Mouse (Mus musculus) cerebellum, adult 9-11 months (tissue): ENCODE measurements around the gene Akap2.

ENCODE experiments used
- DNase-seq: peaks from one replicate; pipeline ENCODE4 v3.0.0; 2022

Gene Akap2

DNA sequence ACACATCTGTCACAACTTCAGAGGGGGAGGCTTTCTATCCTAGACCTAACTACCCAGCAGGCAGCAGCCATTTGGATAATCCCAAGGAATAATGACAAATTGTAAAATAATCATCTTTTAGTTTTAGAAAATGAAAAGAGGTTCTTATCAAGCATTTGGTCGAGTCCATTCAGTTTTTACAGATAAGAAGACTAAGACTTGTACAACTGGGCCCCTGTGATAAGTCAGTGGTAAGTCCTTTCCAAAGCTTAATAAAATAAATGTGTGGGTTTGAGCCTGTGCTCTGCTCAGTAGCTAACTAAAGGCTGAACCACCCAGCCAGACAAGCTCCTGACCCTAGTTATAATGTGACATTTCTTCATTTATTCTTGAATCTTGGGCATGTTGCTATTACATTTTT lies 81.8 kb downstream of the Akap2 start:
- no peak for DNase-seq

DNA sequence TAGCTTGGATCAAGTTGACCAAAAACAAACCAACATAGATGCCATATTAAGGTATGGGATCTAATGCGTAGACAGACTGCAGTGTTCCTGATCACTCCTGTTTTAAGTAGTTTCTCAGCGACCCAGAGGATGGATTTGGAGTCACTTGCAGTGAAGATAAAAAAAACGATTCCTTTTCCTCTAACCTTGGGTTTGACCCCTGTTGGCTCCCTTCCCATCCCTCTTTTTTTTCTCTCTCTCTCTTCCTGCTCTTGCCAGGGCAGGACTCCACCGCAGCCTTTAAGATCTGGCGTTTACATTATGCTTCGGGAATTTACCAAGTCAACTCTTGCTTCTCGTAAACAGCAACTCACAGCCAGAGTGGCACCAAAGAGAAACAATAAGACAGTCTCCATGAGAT lies 83.8 kb downstream of the Akap2 start:
- DNase-seq = no peak

- no peak for DNase-seq
These were observed 84.5 kb downstream of the Akap2 start for GRCm38 (mm10) chr4:57801986-57802385.

DNA sequence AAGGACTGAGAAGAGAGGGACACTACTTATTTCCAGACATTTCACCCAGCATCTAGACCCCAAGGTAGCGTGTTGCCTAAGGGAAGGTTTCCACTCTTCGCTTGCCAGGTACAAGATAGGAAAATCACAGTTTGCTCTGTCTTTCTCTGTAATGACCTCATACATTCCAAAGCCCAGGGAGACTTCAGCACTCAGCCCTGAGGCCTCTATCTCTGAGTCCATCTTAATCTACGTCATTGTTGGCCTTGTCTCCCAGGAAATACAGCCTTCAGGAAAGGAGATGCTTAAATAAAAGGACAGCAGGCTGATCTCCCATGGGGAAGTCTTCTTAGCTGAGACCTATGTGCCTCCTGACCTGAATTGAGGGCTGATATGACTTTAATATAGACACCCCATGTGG lies 85.0 kb downstream of the Akap2 start:
- DNase-seq = no peak

GRCm38 (mm10) chr4:57804902-57805301 lies 87.4 kb downstream of the Akap2 start:
- no peak for DNase-seq

GRCm38 (mm10) chr4:57809449-57809848 lies 92.0 kb downstream of the Akap2 start:
- DNase-seq = no peak

GRCm38 (mm10) chr4:57812075-57812474 lies 94.6 kb downstream of the Akap2 start:
- DNase-seq = no peak

DNA sequence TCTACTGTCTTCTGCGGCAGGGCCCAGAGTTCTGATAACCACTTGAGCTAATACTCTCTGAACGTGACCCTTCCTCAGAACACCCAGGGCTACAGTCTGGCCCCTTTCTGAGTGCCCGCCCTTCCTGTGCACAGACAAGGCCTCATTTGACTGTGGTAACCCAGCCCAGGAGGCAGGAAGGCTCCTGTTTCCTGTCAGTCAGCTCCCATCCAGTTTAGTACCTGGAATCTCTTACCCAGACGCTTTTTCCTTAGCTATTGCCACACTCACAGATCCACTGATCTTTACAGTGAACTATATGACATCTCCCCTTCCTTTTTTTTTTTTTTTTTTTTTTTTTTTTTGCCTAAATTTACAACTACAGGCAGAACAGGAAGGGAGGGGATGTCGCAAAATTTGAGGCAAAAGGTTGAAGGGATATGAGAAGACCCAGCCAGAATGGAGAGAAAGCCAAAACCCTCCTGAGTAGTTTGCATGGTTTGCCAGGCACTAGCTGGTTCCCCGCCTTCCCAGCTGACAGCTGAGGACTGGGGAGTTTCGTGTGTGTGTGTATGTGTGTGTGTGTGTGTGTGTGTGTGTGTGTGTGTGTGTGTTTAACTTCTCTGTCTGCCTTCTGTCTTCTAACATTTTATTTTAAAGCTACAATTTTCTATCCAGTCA lies 95.6 kb downstream of the Akap2 start:
- DNase-seq = no peak

DNA sequence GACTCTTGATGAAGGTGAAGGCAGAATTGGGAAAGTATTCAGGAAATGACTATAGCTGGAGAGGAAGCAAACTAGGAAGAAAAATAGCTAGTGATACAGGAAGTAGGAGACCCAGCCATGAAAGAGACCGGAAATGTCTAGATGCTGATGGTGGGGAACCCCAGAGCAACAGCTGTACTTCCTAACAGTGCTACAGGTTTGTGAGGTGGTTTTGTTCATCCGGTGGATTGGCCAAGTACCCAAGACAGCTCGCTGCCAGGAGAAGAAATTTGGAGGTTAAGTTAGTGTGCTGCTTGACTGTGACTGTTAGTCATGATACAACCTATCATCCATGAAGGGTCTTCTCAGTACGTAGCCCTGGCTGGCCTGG lies 96.1 kb downstream of the Akap2 start:
- no peak for DNase-seq

- DNase-seq = no peak
These were observed 97.9 kb downstream of the Akap2 start for GRCm38 (mm10) chr4:57815355-57815754.

DNA sequence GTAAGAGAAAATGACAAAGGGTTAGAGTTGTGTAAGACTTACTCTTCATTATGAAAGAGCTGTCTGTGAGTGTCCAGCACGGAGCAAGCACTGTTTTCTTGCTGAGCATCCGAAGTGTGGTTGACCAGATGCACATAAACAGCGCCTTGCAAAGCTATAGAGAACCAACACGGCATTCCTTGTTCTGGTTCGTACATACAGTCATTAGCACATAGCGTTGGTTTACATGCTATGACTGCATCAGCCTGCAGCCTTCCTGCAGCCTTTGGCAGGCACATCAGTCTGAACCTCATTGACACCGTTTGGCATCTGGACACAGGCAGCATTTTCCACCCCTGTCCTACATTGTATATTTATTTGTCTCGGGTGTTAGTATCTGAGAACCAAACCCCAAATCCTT lies 98.7 kb downstream of the Akap2 start:
- DNase-seq = no peak

- no peak for DNase-seq
These were observed 103.5 kb downstream of the Akap2 start for GRCm38 (mm10) chr4:57820839-57821374.

DNA sequence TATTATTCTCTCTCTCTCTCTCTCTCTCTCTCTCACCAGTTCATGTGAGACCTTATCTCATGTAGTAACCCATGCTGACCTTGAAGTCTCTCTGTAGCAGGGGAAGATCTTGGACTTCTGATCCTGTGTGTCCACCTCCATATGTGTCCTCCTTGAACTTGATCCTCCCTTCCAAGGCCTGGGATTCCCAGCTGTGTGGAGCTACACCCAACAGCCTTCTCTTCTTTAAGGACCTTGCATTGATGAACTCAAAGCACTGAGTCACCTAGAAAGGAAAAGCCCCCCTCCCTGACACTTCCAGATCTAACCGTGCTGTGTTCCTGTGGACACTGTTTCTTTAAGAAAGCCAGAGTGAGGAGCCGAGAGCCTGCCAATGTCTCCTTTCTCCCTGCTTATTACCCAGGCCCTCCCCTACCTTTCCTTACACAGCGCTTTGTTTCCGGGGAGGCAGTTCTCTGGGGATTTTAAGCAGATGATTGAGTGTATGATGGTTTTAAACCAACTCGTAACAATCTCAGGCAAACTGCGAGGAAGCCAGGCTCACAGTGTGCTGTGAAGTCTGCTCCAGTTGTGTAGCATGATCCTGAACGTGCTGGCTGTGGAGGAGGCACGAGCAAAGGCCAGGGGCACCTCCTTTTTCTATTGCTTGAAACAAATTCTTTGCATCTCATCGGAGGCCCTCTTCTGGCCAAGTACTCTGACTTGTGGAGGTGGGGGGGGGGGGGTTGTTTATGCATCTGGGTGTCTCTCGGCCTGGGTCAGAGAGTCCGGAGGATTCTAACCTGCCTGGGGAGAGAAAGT lies 104.3 kb downstream of the Akap2 start:
- DNase-seq = no peak

- no peak for DNase-seq
These were observed 105.2 kb downstream of the Akap2 start for GRCm38 (mm10) chr4:57822641-57823040.

- no peak for DNase-seq
These were observed 107.3 kb downstream of the Akap2 start for GRCm38 (mm10) chr4:57824626-57825240.

DNA sequence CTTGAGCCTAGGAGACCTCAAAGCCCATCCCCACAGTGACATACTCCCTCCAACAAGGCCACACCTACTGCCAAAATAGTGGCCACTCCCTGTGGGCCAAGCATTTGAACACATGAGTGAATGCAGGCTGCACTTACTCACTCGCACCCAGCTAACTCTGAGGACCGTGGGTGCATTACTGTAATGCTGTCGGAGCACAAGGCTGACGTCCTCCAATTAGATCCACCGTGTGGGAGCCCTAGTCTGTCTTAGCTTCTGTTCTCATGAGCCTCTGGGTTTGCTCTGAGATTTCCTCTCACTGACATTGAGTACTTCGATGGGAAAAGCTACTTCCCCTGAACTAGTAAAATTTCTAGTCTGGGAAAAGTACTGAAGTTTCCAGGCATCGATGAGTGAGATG lies 108.8 kb downstream of the Akap2 start:
- DNase-seq = no peak

DNA sequence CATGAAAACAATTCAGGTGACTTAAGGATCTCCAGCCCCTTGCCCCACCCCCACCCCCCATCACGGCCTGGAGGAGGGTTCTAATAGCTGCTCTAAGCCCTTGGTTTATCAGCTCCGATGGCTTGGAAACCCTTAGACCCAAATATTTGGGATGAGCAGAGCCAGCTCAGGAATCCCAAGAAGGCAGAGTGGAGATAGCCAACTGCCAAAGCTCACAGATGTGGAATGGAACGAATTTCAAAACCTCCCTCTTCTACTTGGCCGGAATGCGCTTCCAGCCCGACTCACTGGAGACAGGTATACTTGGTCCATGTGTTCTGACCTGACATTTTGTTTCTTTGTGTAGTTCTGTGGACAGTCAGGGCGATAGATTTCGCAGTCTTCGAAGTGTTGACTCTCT lies 111.7 kb downstream of the Akap2 start:
- DNase-seq = no peak

GRCm38 (mm10) chr4:57829740-57830139 lies 112.3 kb downstream of the Akap2 start:
- DNase-seq = no peak

GRCm38 (mm10) chr4:57832318-57832717 lies 114.9 kb downstream of the Akap2 start:
- no peak for DNase-seq

GRCm38 (mm10) chr4:57833060-57833459 lies 115.6 kb downstream of the Akap2 start:
- DNase-seq = no peak

GRCm38 (mm10) chr4:57834141-57834540 lies 116.7 kb downstream of the Akap2 start:
- DNase-seq = no peak

- no peak for DNase-seq
These were observed 119.6 kb downstream of the Akap2 start for GRCm38 (mm10) chr4:57837089-57837488.

GRCm38 (mm10) chr4:57839343-57839742 lies 121.9 kb downstream of the Akap2 start:
- DNase-seq = no peak

DNA sequence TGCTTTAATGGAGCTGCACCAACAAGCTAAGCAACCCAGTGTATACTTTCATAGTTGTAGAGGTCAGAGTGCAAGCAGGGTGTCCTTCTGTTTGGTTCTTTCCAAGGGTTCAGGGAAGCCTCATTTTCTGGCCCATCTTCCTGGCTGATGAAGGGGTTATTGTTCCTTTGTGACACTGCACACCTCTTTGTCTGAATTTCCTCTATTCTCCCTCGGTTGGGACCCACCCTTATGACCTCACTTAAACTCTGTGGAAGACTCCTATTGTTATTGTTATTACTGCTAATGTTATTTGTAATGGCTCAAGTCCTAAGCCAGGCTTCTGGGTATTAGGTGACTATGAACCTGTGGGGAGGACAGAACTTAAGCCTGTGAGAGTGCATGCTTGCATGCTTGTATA lies 124.5 kb downstream of the Akap2 start:
- DNase-seq = no peak
